Mouse (Mus musculus) megakaryocyte-erythroid progenitor cell, adult 5-6 weeks (primary cell): ENCODE results near the gene Focad. TPM values are rescaled to one million over a fixed set of nuclear protein-coding genes. Genes with fewer than 3 reads are reported as not detected.
"Not testable (repeated sequence)": the region's sequence is repeated elsewhere in the genome, so short reads cannot be mapped to it uniquely, and the experiment has no call there.

Experiments
- ATAC-seq: replicated peaks from 2 replicates; pipeline ENCODE4 v1.8.0; 2016; ENCODE audit warnings: mild to moderate bottlenecking, inconsistent platforms; ENCODE audit not compliant: severe bottlenecking, poor library complexity, low FRiP score, low TSS enrichment
- total RNA-seq, 2 experiments: library from RNA; stranded (forward) in 1 of 2; stranded (reverse) in 1 of 2; fragments of 200-1000, 215-1000 nt in 1 of 2; fragments of >200 nt in 1 of 2; fragmentation: Nextera tagmentation in 1 of 2; gene quantifications; 2 replicates each; pipeline ENCODE4 v1.2.3; 2014 to 2017

Gene Focad
- total RNA-seq, 2 experiments from 2014 or later, result 34.5 to 38.5 TPM

GRCm38 (mm10) chr4:88350910-88351309, 256.5 kb downstream of the Focad start:
- peak; percentile 86 for ATAC-seq

GRCm38 (mm10) chr4:88356652-88357051, 262.2 kb downstream of the Focad start:
- ATAC-seq, result peak; percentile 89

GRCm38 (mm10) chr4:88357431-88357830, 263.0 kb downstream of the Focad start:
- ATAC-seq, result no peak

- ATAC-seq, result no peak
Observed at GRCm38 (mm10) chr4:88369951-88370350, 275.5 kb downstream of the Focad start.

GRCm38 (mm10) chr4:88370819-88371218, 276.4 kb downstream of the Focad start:
- no peak for ATAC-seq

- no peak for ATAC-seq
Observed at GRCm38 (mm10) chr4:88372293-88373224, 278.1 kb downstream of the Focad start.

GRCm38 (mm10) chr4:88390036-88390435, 295.6 kb downstream of the Focad start:
- no peak for ATAC-seq

GRCm38 (mm10) chr4:88390596-88390995, 296.2 kb downstream of the Focad start:
- not testable (repeated sequence) for ATAC-seq

GRCm38 (mm10) chr4:88395717-88396116, 301.3 kb downstream of the Focad start:
- ATAC-seq, result no peak

GRCm38 (mm10) chr4:88396995-88397521, 302.6 kb downstream of the Focad start:
- no peak for ATAC-seq

- no peak for ATAC-seq
Observed at GRCm38 (mm10) chr4:88400302-88400991, 306.0 kb downstream of the Focad start.

GRCm38 (mm10) chr4:88400992-88401313, 306.5 kb downstream of the Focad start:
- ATAC-seq, result no peak

- ATAC-seq, result no peak
Observed at GRCm38 (mm10) chr4:88402884-88403283, 308.5 kb downstream of the Focad start.

- 0 out of 2 replicates have a peak, but pooled peaks have one; percentile 30 for ATAC-seq
Observed at GRCm38 (mm10) chr4:88406887-88407696, 312.7 kb downstream of the Focad start.

GRCm38 (mm10) chr4:88409279-88409678, 314.9 kb downstream of the Focad start:
- ATAC-seq, result no peak

GRCm38 (mm10) chr4:88412331-88412730, 317.9 kb downstream of the Focad start:
- no peak for ATAC-seq

GRCm38 (mm10) chr4:88415017-88415416, 320.6 kb downstream of the Focad start:
- no peak for ATAC-seq

GRCm38 (mm10) chr4:88419378-88419777, 324.9 kb downstream of the Focad start:
- ATAC-seq, result no peak

- no peak for ATAC-seq
Observed at GRCm38 (mm10) chr4:88424563-88424962, 330.1 kb downstream of the Focad start.
